Mouse (Mus musculus): ENCODE measurements around the gene Tmtc2. TPM values are rescaled to one million over a fixed set of nuclear protein-coding genes. Genes with fewer than 3 reads are reported as not detected.

The Tmtc2 gene
- polyA plus RNA-seq, 1 experiment from 2014 or later, result 4.9 TPM

DNA sequence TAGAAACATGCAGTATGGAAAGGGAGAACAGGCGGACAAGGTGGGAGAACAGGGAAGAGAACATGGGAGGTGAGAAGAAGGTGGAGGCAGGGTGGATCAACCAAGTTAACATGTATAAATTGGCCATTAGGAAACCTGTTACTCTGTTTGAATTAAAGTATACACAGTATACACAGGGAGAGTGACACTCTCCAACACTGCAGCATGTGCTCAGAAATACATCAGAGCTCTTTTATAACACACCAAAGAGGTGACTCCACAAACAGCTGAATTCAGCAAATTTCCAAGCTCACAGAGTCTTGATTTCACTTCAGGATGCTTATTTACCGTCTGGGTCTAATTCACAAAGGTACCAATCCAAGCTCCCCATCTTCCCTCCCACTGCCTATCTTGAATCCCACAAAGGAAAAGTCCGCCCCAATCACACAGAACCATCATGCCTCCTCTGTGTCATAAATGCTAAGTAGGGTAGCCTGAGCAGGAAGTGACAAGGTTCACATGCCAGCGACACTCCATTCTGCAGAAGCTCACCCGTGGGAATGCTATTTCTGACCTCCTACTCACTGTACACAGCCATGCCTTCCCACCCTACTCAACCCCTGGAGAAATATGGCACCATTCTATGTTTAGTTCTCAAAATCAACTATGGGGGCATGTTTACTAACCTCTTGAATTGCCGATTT lies 17.2 kb downstream of the Tmtc2 start:
- H3K4me2 ChIP-seq (replicated peaks; ENCODE audit: low read depth), result peak overlapping the region; percentile 45
- ATAC-seq, result peak; percentile 90
- H3K4me3 ChIP-seq (ENCODE audit: low read depth, low read length), result no peak overlapping the region
- H3K36me3 ChIP-seq (ENCODE audit: control insufficient read depth, insufficient read depth), result no peaks in the 10 kb centered on the region
- H3K4me1 ChIP-seq (replicated peaks; ENCODE audit: control insufficient read depth, insufficient read depth, low read length), result no peaks in the 10 kb centered on the region
- no peak for TF ChIP-seq CTCF (IDR thresholded peaks at IDR 0.05; ENCODE audit: low read depth)
- no peaks in the 10 kb centered on the region for H3K9me3 ChIP-seq (ENCODE audit: control insufficient read depth)
- peak overlapping the region; percentile 36; the same call in 1 of the 2 replicates for H3K27ac ChIP-seq (ENCODE audit: low read depth, low read length)
- H3K9ac ChIP-seq (ENCODE audit: low read depth, low read length), result no peak overlapping the region
- WGBS, result 41% methylated on average over 6 of the region's 6 CpGs
- H3K27me3 ChIP-seq (replicated peaks; ENCODE audit: control insufficient read depth, insufficient read depth, low read length), result no peaks in the 10 kb centered on the region

- Histone ChIP-seq H3K9ac (ENCODE audit: low read depth, low read length) (no peak overlapping the region), H3K36me3 (ENCODE audit: control insufficient read depth, insufficient read depth) (no peaks in the 10 kb centered on the region), H3K4me3 (ENCODE audit: low read depth, low read length) (no peak overlapping the region), H3K4me2 (replicated peaks; ENCODE audit: low read depth) (no peak overlapping the region), H3K27me3 (replicated peaks; ENCODE audit: control insufficient read depth, insufficient read depth, low read length) (no peaks in the 10 kb centered on the region), H3K4me1 (replicated peaks; ENCODE audit: control insufficient read depth, insufficient read depth, low read length) (no peaks in the 10 kb centered on the region), H3K9me3 (ENCODE audit: control insufficient read depth) (no peaks in the 10 kb centered on the region), H3K27ac (ENCODE audit: low read depth, low read length) (no peak overlapping the region)
- TF ChIP-seq CTCF (IDR thresholded peaks at IDR 0.05; ENCODE audit: low read depth), result no peak
- ATAC-seq, result no peak
- WGBS, result 68% methylated on average over 2 of the region's 2 CpGs
Observed at GRCm38 (mm10) chr10:105554153-105554552, 20.1 kb downstream of the Tmtc2 start.

- Histone ChIP-seq H3K9ac (ENCODE audit: low read depth, low read length) (no peak overlapping the region), H3K4me2 (replicated peaks; ENCODE audit: low read depth) (no peak overlapping the region), H3K9me3 (ENCODE audit: control insufficient read depth) (no peaks in the 10 kb centered on the region), H3K4me1 (replicated peaks; ENCODE audit: control insufficient read depth, insufficient read depth, low read length) (no peaks in the 10 kb centered on the region), H3K4me3 (ENCODE audit: low read depth, low read length) (no peak overlapping the region), H3K36me3 (ENCODE audit: control insufficient read depth, insufficient read depth) (no peaks in the 10 kb centered on the region), H3K27me3 (replicated peaks; ENCODE audit: control insufficient read depth, insufficient read depth, low read length) (no peaks in the 10 kb centered on the region), H3K27ac (ENCODE audit: low read depth, low read length) (no peak overlapping the region)
- TF ChIP-seq CTCF (IDR thresholded peaks at IDR 0.05; ENCODE audit: low read depth), result no peak
- no peak for ATAC-seq
- WGBS, result 74% methylated on average over 2 of the region's 2 CpGs
Observed at GRCm38 (mm10) chr10:105548040-105548439, 26.2 kb downstream of the Tmtc2 start.

DNA sequence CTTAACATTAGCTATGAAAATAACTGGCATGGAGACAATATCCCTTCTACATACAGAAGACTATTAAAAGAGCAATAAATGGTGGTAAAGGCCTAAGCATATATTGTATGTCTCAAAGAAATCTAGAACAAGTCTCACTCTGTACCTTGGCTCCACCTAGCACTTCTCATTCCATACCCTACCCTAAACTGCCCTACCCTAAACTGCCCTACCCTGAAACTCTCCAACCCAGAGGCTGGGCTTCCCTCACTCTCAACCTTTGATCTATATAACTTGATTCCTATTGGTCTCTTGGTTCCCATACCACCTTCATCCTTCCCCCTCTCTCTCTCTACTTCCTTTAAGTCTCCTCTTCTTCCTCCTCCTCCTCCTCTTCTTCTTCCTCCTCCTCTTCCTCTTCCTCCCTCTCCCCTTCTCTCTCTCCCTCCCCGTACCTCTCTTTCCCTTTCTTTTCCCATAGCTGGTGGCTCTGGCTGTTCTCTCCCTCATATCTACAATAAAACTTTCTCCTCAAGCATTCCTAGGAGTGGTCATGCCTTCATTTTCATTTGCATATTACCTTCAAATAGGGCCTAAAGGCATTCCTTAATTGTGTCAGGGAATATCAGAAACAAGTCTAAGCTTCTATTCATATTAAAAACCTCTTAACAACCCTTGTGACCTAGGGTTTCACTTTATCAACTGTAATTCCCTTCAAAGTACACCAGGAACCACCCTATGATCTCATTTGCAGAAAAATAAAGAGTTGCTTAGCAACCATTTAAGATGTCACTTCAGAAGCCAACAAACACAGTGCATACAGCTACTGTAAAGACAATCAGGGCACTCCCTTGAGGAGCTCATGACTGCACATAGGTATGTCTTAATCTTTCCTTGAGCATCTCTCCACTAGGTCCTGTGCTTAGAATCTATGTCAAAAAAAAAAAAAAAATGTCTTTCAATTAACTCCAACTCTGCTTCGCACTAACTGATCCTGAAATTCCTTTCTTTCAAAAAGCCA lies 29.9 kb downstream of the Tmtc2 start:
- Histone ChIP-seq H3K27me3 (replicated peaks; ENCODE audit: control insufficient read depth, insufficient read depth, low read length) (no peaks in the 10 kb centered on the region), H3K27ac (ENCODE audit: low read depth, low read length) (peak overlapping the region; percentile 63; the same call in 1 of the 2 replicates), H3K4me1 (replicated peaks; ENCODE audit: control insufficient read depth, insufficient read depth, low read length) (no peaks in the 10 kb centered on the region), H3K4me3 (ENCODE audit: low read depth, low read length) (no peak overlapping the region), H3K9ac (ENCODE audit: low read depth, low read length) (no peak overlapping the region), H3K4me2 (replicated peaks; ENCODE audit: low read depth) (0 out of 2 replicates have a peak overlapping the region, but pooled peaks have one; percentile 0), H3K9me3 (ENCODE audit: control insufficient read depth) (no peaks in the 10 kb centered on the region), H3K36me3 (ENCODE audit: control insufficient read depth, insufficient read depth) (no peaks in the 10 kb centered on the region)
- 70% methylated on average over 2 of the region's 2 CpGs for WGBS
- TF ChIP-seq CTCF (IDR thresholded peaks at IDR 0.05; ENCODE audit: low read depth), result no peak
- ATAC-seq, result peak; percentile 98

- H3K9ac ChIP-seq (ENCODE audit: low read depth, low read length), result no peak overlapping the region
- no peaks in the 10 kb centered on the region for H3K4me1 ChIP-seq (replicated peaks; ENCODE audit: control insufficient read depth, insufficient read depth, low read length)
- H3K4me3 ChIP-seq (ENCODE audit: low read depth, low read length), result no peak overlapping the region
- TF ChIP-seq CTCF (IDR thresholded peaks at IDR 0.05; ENCODE audit: low read depth), result no peak
- H3K36me3 ChIP-seq (ENCODE audit: control insufficient read depth, insufficient read depth), result no peaks in the 10 kb centered on the region
- no peak overlapping the region for H3K27ac ChIP-seq (ENCODE audit: low read depth, low read length)
- WGBS, result 93% methylated on average over 6 of the region's 6 CpGs
- no peaks in the 10 kb centered on the region for H3K27me3 ChIP-seq (replicated peaks; ENCODE audit: control insufficient read depth, insufficient read depth, low read length)
- ATAC-seq, result no peak
- H3K4me2 ChIP-seq (replicated peaks; ENCODE audit: low read depth), result no peak overlapping the region
- H3K9me3 ChIP-seq (ENCODE audit: control insufficient read depth), result no peaks in the 10 kb centered on the region
Observed at GRCm38 (mm10) chr10:105542081-105542480, 32.2 kb downstream of the Tmtc2 start.

DNA sequence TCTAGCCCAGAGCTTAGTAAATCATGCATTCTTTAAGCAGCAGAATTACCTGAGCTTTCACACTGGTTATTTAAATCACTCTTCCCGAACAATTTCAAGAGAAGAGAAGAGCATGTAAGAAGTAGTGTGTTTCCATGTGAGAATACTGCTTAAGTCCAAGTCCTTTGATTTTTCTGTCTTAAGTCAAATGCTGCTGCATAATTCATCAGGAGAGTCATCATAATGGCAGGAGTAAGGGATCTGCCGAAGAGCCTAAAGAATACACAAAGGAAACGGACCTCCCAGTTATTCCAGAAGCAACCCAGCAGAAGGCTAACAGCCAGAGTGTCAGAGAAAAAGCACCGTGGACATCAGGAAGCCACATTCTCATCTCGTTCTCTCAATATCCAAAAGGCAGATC lies 34.6 kb downstream of the Tmtc2 start:
- Histone ChIP-seq H3K27me3 (replicated peaks; ENCODE audit: control insufficient read depth, insufficient read depth, low read length) (no peaks in the 10 kb centered on the region), H3K9me3 (ENCODE audit: control insufficient read depth) (no peaks in the 10 kb centered on the region), H3K4me1 (replicated peaks; ENCODE audit: control insufficient read depth, insufficient read depth, low read length) (0 out of 2 replicates have a peak, but pooled peaks cover 3% of the 10 kb centered on the region), H3K27ac (ENCODE audit: low read depth, low read length) (no peak overlapping the region), H3K4me2 (replicated peaks; ENCODE audit: low read depth) (no peak overlapping the region), H3K36me3 (ENCODE audit: control insufficient read depth, insufficient read depth) (no peaks in the 10 kb centered on the region), H3K4me3 (ENCODE audit: low read depth, low read length) (no peak overlapping the region), H3K9ac (ENCODE audit: low read depth, low read length) (no peak overlapping the region)
- ATAC-seq, result no peak
- WGBS, result 65% methylated on average over 5 of the region's 5 CpGs
- TF ChIP-seq CTCF (IDR thresholded peaks at IDR 0.05; ENCODE audit: low read depth), result no peak

Measured in intestine, postnatal 0 days (tissue).